ENCODE assay signal across 8 mouse cellular contexts in genomic region chr19:7155196-7155595, GRCm38 (mm10). TPM values are rescaled to one million over a fixed set of nuclear protein-coding genes. Genes with fewer than 3 reads are reported as not detected.
DNase-seq lines count a peak whose midpoint lies in the region; ATAC-seq lines count a peak whose summit lies in the region.

No protein-coding gene starts in this region.

- peak; percentile 88 for DNase-seq in heart, adult 11 months
- no peak for DNase-seq in heart, postnatal 36 days
- peak; percentile 86 for DNase-seq in brain, adult 2 months (ENCODE audit: low read depth, low spot score)
- peak; percentile 18 for DNase-seq in hindbrain, embryonic 11.5 days (ENCODE audit: low spot score)
- no peak for DNase-seq in urinary bladder, postnatal 4 days (ENCODE audit: low spot score in 2 of 2)
- no peak for DNase-seq in urinary bladder, adult 18-20 months (ENCODE audit: low spot score in 2 of 2)

- peak overlapping the region; percentile 47 for H3K27ac ChIP-seq in hindbrain, embryonic 11.5 days (ENCODE audit: low read depth, low read length)
- peak overlapping the region; percentile 57 for H3K27ac ChIP-seq in limb, embryonic 15.5 days

- no peak overlapping the region for H3K9ac ChIP-seq in hindbrain, embryonic 11.5 days (ENCODE audit: low read depth, low read length)
- H3K9ac ChIP-seq in limb, embryonic 15.5 days: no peak overlapping the region

- WGBS in hindbrain, embryonic 11.5 days: 43% methylated on average over 6 of the region's 6 CpGs
- 70% methylated on average over 6 of the region's 6 CpGs for WGBS in limb, embryonic 15.5 days

- H3K36me3 ChIP-seq in hindbrain, embryonic 11.5 days (ENCODE audit: control insufficient read depth, insufficient read depth, low read length): no peaks in the 10 kb centered on the region
- H3K36me3 ChIP-seq in limb, embryonic 15.5 days: no peaks in the 10 kb centered on the region

- ATAC-seq in hindbrain, embryonic 11.5 days (ENCODE audit: low FRiP score): no peak
- ATAC-seq in limb, embryonic 15.5 days (ENCODE audit: insufficient number of reproducible peaks, low FRiP score, low TSS enrichment, low read depth): 0 out of 2 replicates have a peak, but pooled peaks have one; percentile 59
- no peak for ATAC-seq in monocyte, adult 5-6 weeks (replicated peaks; ENCODE audit: insufficient number of reproducible peaks, low FRiP score, low TSS enrichment, poor library complexity, severe bottlenecking)

- H3K4me1 ChIP-seq in hindbrain, embryonic 11.5 days (replicated peaks; ENCODE audit: control insufficient read depth, insufficient read depth, low read length): peaks cover 20% of the 10 kb centered on the region
- H3K4me1 ChIP-seq in limb, embryonic 15.5 days: peaks cover 76% of the 10 kb centered on the region

- peak overlapping the region; percentile 3; the same call in 1 of the 2 replicates for H3K4me2 ChIP-seq in hindbrain, embryonic 11.5 days (replicated peaks; ENCODE audit: low read depth, low read length)
- H3K4me2 ChIP-seq in limb, embryonic 15.5 days: no peak overlapping the region

- intact Hi-C loops in heart, postnatal 36 days (cut with DNase I): no loop called here

- no peaks in the 10 kb centered on the region for H3K9me3 ChIP-seq in hindbrain, embryonic 11.5 days (ENCODE audit: control insufficient read depth, low read length)
- no peaks in the 10 kb centered on the region for H3K9me3 ChIP-seq in limb, embryonic 15.5 days

- H3K27me3 ChIP-seq in hindbrain, embryonic 11.5 days (ENCODE audit: control insufficient read depth, insufficient read depth, low read length): 0 out of 2 replicates have a peak, but pooled peaks cover 4% of the 10 kb centered on the region
- H3K27me3 ChIP-seq in limb, embryonic 15.5 days: peaks cover 11% of the 10 kb centered on the region; the same call in 1 of the 2 replicates

- no peak overlapping the region for H3K4me3 ChIP-seq in hindbrain, embryonic 11.5 days (ENCODE audit: low read depth, low read length)
- H3K4me3 ChIP-seq in limb, embryonic 15.5 days: no peak overlapping the region

RNA-seq across cellular contexts. Expression of gene Flrt1, which starts 49.7 kb away (rescaled TPM):
- total RNA-seq in heart, postnatal 36 days (2021): under 1 TPM; 0.84 to 1.00 TPM
- 4.6 and 5.6 TPM in 2 replicates for polyA plus RNA-seq in hindbrain, embryonic 11.5 days (2014; fragmentation: Nextera tagmentation; extraction: Ambion mirVana)
- 5.6 and 5.8 TPM in 2 replicates for polyA plus RNA-seq in limb, embryonic 15.5 days (2015; fragmentation: Nextera tagmentation; extraction: Ambion mirVana)
- total RNA-seq in monocyte, adult 5-6 weeks (2017): 0.10 TPM in 1 of 3 replicates, not detected in the others

RNA-seq across cellular contexts. Expression of gene Otub1, which starts 50.9 kb away (rescaled TPM):
- total RNA-seq in heart, postnatal 36 days (2021): 10 to 100 TPM; 72.2 to 72.6 TPM
- 246 and 250 TPM in 2 replicates for polyA plus RNA-seq in hindbrain, embryonic 11.5 days (2014; fragmentation: Nextera tagmentation; extraction: Ambion mirVana)
- polyA plus RNA-seq in limb, embryonic 15.5 days (2015; fragmentation: Nextera tagmentation; extraction: Ambion mirVana): 183 and 197 TPM in 2 replicates
- total RNA-seq in monocyte, adult 5-6 weeks (2017): 71.4 to 75.8 TPM (median 73.8 TPM) in 3 replicates

Comparison
In these comparisons a context has a peak if more than half of its experiments do, and no peak if none do; other contexts are left out.
1. DNase-seq: peak in heart, adult 11 months (single experiment), brain, adult 2 months (single experiment) and hindbrain, embryonic 11.5 days (single experiment); none in heart, postnatal 36 days (0 of 2), urinary bladder, postnatal 4 days (0 of 2) and urinary bladder, adult 18-20 months (0 of 2).